29 mouse cellular contexts compared by ENCODE assay signal in genomic region chr5:142648162-142648561, GRCm38 (mm10). TPM values are rescaled to one million over a fixed set of nuclear protein-coding genes. Genes with fewer than 3 reads are reported as not detected.
A peak's percentile ranks its signal among the peaks of the same experiment; 100 is the strongest.
DNase-seq lines count a peak whose midpoint lies in the region; ATAC-seq lines count a peak whose summit lies in the region.
"Had no signal": no experiment of that assay in that cellular context is flagged by ENCODE, and none has a peak within 500 bp of the region (broad histone marks: within the 10 kb centered on the region; RNA-seq: fewer than 3 reads in every experiment).

No protein-coding gene starts in this region.

- DNase-seq in neural tube, embryonic 10.5 days (ENCODE audit: extremely low spot score, low spot score) = no peak
- DNase-seq in gonadal fat pad, adult 2 months (ENCODE audit: low read depth) = peak; percentile 58
- no peak for DNase-seq in left cerebral cortex, adult 11 months (ENCODE audit: low spot score)
- DNase-seq: B cell, adult 2 months; cerebellum, adult 11-12 months; cerebellum, postnatal 10 days; forebrain, postnatal 0 days; gastrocnemius, postnatal 25 days; kidney, adult 11 months; kidney, postnatal 36 days; layer of hippocampus, adult 9-11 months; lung, adult 18-20 months; lung, postnatal 10 days; retina, postnatal 1 day; right cerebral cortex, postnatal 25 days; spleen, adult 18-20 months; thymus, postnatal 25 days had no signal

- H3K4me1 ChIP-seq in hindbrain, embryonic 13.5 days (replicated peaks) = peaks cover 38% of the 10 kb centered on the region
- peaks cover 7% of the 10 kb centered on the region for H3K4me1 ChIP-seq in hindbrain, embryonic 16.5 days (ENCODE audit: control insufficient read depth, insufficient read depth, low read depth, low read length)
- peaks cover 17% of the 10 kb centered on the region for H3K4me1 ChIP-seq in neural tube, embryonic 15.5 days
- H3K4me1 ChIP-seq in liver, embryonic 15.5 days (replicated peaks) = peaks cover 69% of the 10 kb centered on the region
- 0 out of 2 replicates have a peak, but pooled peaks cover 2% of the 10 kb centered on the region for H3K4me1 ChIP-seq in forebrain, embryonic 16.5 days (replicated peaks; ENCODE audit: control insufficient read depth, insufficient read depth, low read length)

- no peak overlapping the region for H3K4me3 ChIP-seq in hindbrain, embryonic 13.5 days
- H3K4me3 ChIP-seq in hindbrain, embryonic 16.5 days (ENCODE audit: low read length) = no peak overlapping the region
- H3K4me3 ChIP-seq in neural tube, embryonic 15.5 days (replicated peaks) = no peak overlapping the region
- no peak overlapping the region for H3K4me3 ChIP-seq in liver, embryonic 15.5 days (replicated peaks)
- no peak overlapping the region for H3K4me3 ChIP-seq in forebrain, embryonic 16.5 days (replicated peaks; ENCODE audit: low read length)
- H3K4me3 ChIP-seq: forebrain, embryonic 10.5 days; kidney, embryonic 15.5 days; midbrain, embryonic 12.5 days; neural tube, embryonic 12.5 days had no signal

- H3K36me3 ChIP-seq in hindbrain, embryonic 13.5 days = peaks cover 21% of the 10 kb centered on the region
- H3K36me3 ChIP-seq in hindbrain, embryonic 16.5 days (ENCODE audit: control insufficient read depth, insufficient read depth, low read length) = peaks cover 13% of the 10 kb centered on the region; the same call in 1 of the 2 replicates
- H3K36me3 ChIP-seq in neural tube, embryonic 15.5 days = peaks cover 13% of the 10 kb centered on the region
- H3K36me3 ChIP-seq in liver, embryonic 15.5 days (replicated peaks) = peaks cover 32% of the 10 kb centered on the region
- H3K36me3 ChIP-seq in forebrain, embryonic 16.5 days (ENCODE audit: control insufficient read depth, insufficient read depth) = 0 out of 2 replicates have a peak, but pooled peaks cover 5% of the 10 kb centered on the region

- H3K4me2 ChIP-seq in hindbrain, embryonic 13.5 days = no peak overlapping the region
- H3K4me2 ChIP-seq in hindbrain, embryonic 16.5 days (ENCODE audit: low read length) = no peak overlapping the region
- no peak overlapping the region for H3K4me2 ChIP-seq in neural tube, embryonic 15.5 days
- peak overlapping the region; percentile 37; the same call in 1 of the 2 replicates for H3K4me2 ChIP-seq in liver, embryonic 15.5 days
- H3K4me2 ChIP-seq in forebrain, embryonic 16.5 days (ENCODE audit: low read length) = no peak overlapping the region
- H3K4me2 ChIP-seq: kidney, embryonic 15.5 days; midbrain, embryonic 12.5 days; neural tube, embryonic 12.5 days had no signal

- H3K9me3 ChIP-seq in hindbrain, embryonic 13.5 days = no peaks in the 10 kb centered on the region
- no peaks in the 10 kb centered on the region; the same call in 1 of the 2 replicates for H3K9me3 ChIP-seq in hindbrain, embryonic 16.5 days (ENCODE audit: control insufficient read depth, low read length)
- H3K9me3 ChIP-seq in neural tube, embryonic 15.5 days (replicated peaks) = peaks cover 5% of the 10 kb centered on the region; the same call in 1 of the 2 replicates
- H3K9me3 ChIP-seq in liver, embryonic 15.5 days (replicated peaks) = no peaks in the 10 kb centered on the region
- H3K9me3 ChIP-seq in forebrain, embryonic 16.5 days (ENCODE audit: control insufficient read depth, low read length) = no peaks in the 10 kb centered on the region
- H3K9me3 ChIP-seq: forebrain, embryonic 10.5 days; G1E; kidney, embryonic 15.5 days; midbrain, embryonic 12.5 days; neural tube, embryonic 12.5 days had no signal

- no peak overlapping the region for H3K9ac ChIP-seq in hindbrain, embryonic 13.5 days
- H3K9ac ChIP-seq in hindbrain, embryonic 16.5 days (ENCODE audit: low read depth, low read length) = no peak overlapping the region
- no peak overlapping the region for H3K9ac ChIP-seq in neural tube, embryonic 15.5 days (replicated peaks)
- no peak overlapping the region for H3K9ac ChIP-seq in liver, embryonic 15.5 days
- H3K9ac ChIP-seq in forebrain, embryonic 16.5 days (replicated peaks; ENCODE audit: low read depth, low read length) = no peak overlapping the region
- H3K9ac ChIP-seq: forebrain, postnatal 0 days; kidney, embryonic 15.5 days; midbrain, embryonic 12.5 days; neural tube, embryonic 12.5 days had no signal

- H3K27ac ChIP-seq in hindbrain, embryonic 13.5 days = 0 out of 2 replicates have a peak overlapping the region, but pooled peaks have one; percentile 3
- H3K27ac ChIP-seq in hindbrain, embryonic 16.5 days (ENCODE audit: low read depth, low read length) = no peak overlapping the region
- peak overlapping the region; percentile 54; the same call in 1 of the 2 replicates for H3K27ac ChIP-seq in neural tube, embryonic 15.5 days (replicated peaks)
- peak overlapping the region; percentile 90 for H3K27ac ChIP-seq in liver, embryonic 15.5 days (replicated peaks)
- H3K27ac ChIP-seq in forebrain, embryonic 16.5 days (ENCODE audit: low read length) = no peak overlapping the region
- H3K27ac ChIP-seq: forebrain, embryonic 10.5 days; kidney, embryonic 15.5 days; midbrain, embryonic 12.5 days; neural tube, embryonic 12.5 days had no signal

- no peaks in the 10 kb centered on the region for H3K27me3 ChIP-seq in hindbrain, embryonic 13.5 days
- H3K27me3 ChIP-seq in hindbrain, embryonic 16.5 days (replicated peaks; ENCODE audit: control insufficient read depth, insufficient read depth, low read length) = no peaks in the 10 kb centered on the region
- no peaks in the 10 kb centered on the region for H3K27me3 ChIP-seq in neural tube, embryonic 15.5 days (replicated peaks)
- H3K27me3 ChIP-seq in liver, embryonic 15.5 days = no peaks in the 10 kb centered on the region
- no peaks in the 10 kb centered on the region for H3K27me3 ChIP-seq in forebrain, embryonic 16.5 days (replicated peaks; ENCODE audit: control insufficient read depth, insufficient read depth, low read length)
- H3K27me3 ChIP-seq: CH12.LX; kidney, embryonic 15.5 days; midbrain, embryonic 12.5 days; neural tube, embryonic 12.5 days; Patski had no signal

- WGBS in hindbrain, embryonic 13.5 days = 75% methylated on average over 7 of the region's 7 CpGs
- WGBS in hindbrain, embryonic 16.5 days = 69% methylated on average over 7 of the region's 7 CpGs
- WGBS in neural tube, embryonic 15.5 days = 67% methylated on average over 7 of the region's 7 CpGs
- WGBS in liver, embryonic 15.5 days (ENCODE audit: insufficient replicate concordance) = 67% methylated on average over 7 of the region's 7 CpGs
- WGBS in forebrain, embryonic 16.5 days = 84% methylated on average over 7 of the region's 7 CpGs

- no peak for ATAC-seq in hindbrain, embryonic 13.5 days (ENCODE audit: low FRiP score)
- no peak for ATAC-seq in hindbrain, embryonic 16.5 days
- ATAC-seq in neural tube, embryonic 15.5 days (ENCODE audit: low FRiP score) = no peak
- no peak for ATAC-seq in liver, embryonic 15.5 days (ENCODE audit: insufficient read depth)
- ATAC-seq in forebrain, embryonic 16.5 days = no peak
- ATAC-seq: forebrain, postnatal 0 days; Patski had no signal

RNA-seq across cellular contexts. Expression of gene Wipi2, which starts 20.7 kb away (rescaled TPM):
- 44.4 and 44.5 TPM in 2 replicates for polyA plus RNA-seq in hindbrain, embryonic 13.5 days (2015; fragmentation: Nextera tagmentation; extraction: Ambion mirVana)
- polyA plus RNA-seq in hindbrain, embryonic 16.5 days (2015; fragmentation: Nextera tagmentation; extraction: Ambion mirVana) = 36.8 and 42.0 TPM in 2 replicates
- 41.1 and 43.3 TPM in 2 replicates for polyA plus RNA-seq in neural tube, embryonic 15.5 days (2015; fragmentation: Nextera tagmentation; extraction: Ambion mirVana)
- polyA plus RNA-seq in gonadal fat pad, adult 2 months (2012; rRNA removed) = 55.6 and 59.7 TPM in 2 replicates
- polyA plus RNA-seq in liver, embryonic 15.5 days (2015; fragmentation: Nextera tagmentation; extraction: Ambion mirVana) = 34.3 and 34.7 TPM in 2 replicates
- 50.2 and 53.3 TPM in 2 replicates for polyA plus RNA-seq in forebrain, embryonic 16.5 days (2015; fragmentation: Nextera tagmentation; extraction: Ambion mirVana)

RNA-seq across cellular contexts. Expression of gene Mmd2, which starts 39.6 kb away (rescaled TPM):
- polyA plus RNA-seq in hindbrain, embryonic 13.5 days (2015; fragmentation: Nextera tagmentation; extraction: Ambion mirVana) = 34.1 and 34.8 TPM in 2 replicates
- 83.8 and 110 TPM in 2 replicates for polyA plus RNA-seq in hindbrain, embryonic 16.5 days (2015; fragmentation: Nextera tagmentation; extraction: Ambion mirVana)
- polyA plus RNA-seq in neural tube, embryonic 15.5 days (2015; fragmentation: Nextera tagmentation; extraction: Ambion mirVana) = 57.8 and 59.2 TPM in 2 replicates
- 2.1 and 2.5 TPM in 2 replicates for polyA plus RNA-seq in gonadal fat pad, adult 2 months (2012; rRNA removed)
- polyA plus RNA-seq in liver, embryonic 15.5 days (2015; fragmentation: Nextera tagmentation; extraction: Ambion mirVana) = 18.7 and 22.0 TPM in 2 replicates
- polyA plus RNA-seq in forebrain, embryonic 16.5 days (2015; fragmentation: Nextera tagmentation; extraction: Ambion mirVana) = 77.4 and 91.5 TPM in 2 replicates
- polyA plus RNA-seq: G1E, Patski had no signal

RNA-seq across cellular contexts. Expression of gene Slc29a4, which starts 44.1 kb away (rescaled TPM):
- polyA plus RNA-seq in hindbrain, embryonic 13.5 days (2015; fragmentation: Nextera tagmentation; extraction: Ambion mirVana) = 77.3 and 77.9 TPM in 2 replicates
- 87.4 and 98.0 TPM in 2 replicates for polyA plus RNA-seq in hindbrain, embryonic 16.5 days (2015; fragmentation: Nextera tagmentation; extraction: Ambion mirVana)
- polyA plus RNA-seq in neural tube, embryonic 15.5 days (2015; fragmentation: Nextera tagmentation; extraction: Ambion mirVana) = 72.5 and 82.4 TPM in 2 replicates
- polyA plus RNA-seq in gonadal fat pad, adult 2 months (2012; rRNA removed) = 4.6 and 6.7 TPM in 2 replicates
- polyA plus RNA-seq in liver, embryonic 15.5 days (2015; fragmentation: Nextera tagmentation; extraction: Ambion mirVana) = 0.17 and 0.30 TPM in 2 replicates
- polyA plus RNA-seq in forebrain, embryonic 16.5 days (2015; fragmentation: Nextera tagmentation; extraction: Ambion mirVana) = 93.7 and 99.2 TPM in 2 replicates
- polyA plus RNA-seq: G1E had no signal

Comparison
In these comparisons a context has a peak if more than half of its experiments do, and no peak if none do; other contexts are left out.
1. H3K27ac ChIP-seq: peak in hindbrain, embryonic 13.5 days (single experiment), neural tube, embryonic 15.5 days (single experiment) and liver, embryonic 15.5 days (single experiment); none in hindbrain, embryonic 16.5 days (single experiment) and forebrain, embryonic 16.5 days (single experiment).